Mouse (Mus musculus) MEL (cell line): Measurements from ENCODE around the gene Trim47.

ENCODE experiments used
- CHD2 ChIP-seq: IDR thresholded peaks from 2 replicates; pipeline ENCODE4 v1.6.1; 2011; ENCODE audit warnings: low read length, improper control_type of control experiment
- CTCF ChIP-seq, 3 experiments: IDR thresholded peaks in 2 of 3; conservative IDR thresholded peaks in 1 of 3; 2 replicates each; pipeline ENCODE4 v1.5.1; 2011 to 2012; ENCODE audit warnings: low read length in 3 of 3, low read depth in 2 of 3, mild to moderate bottlenecking in 2 of 3, improper control_type of control experiment in 1 of 3, inconsistent platforms in 1 of 3, mixed read lengths in 1 of 3, moderate library complexity in 1 of 3; ENCODE audit not compliant: control insufficient read depth in 1 of 3, insufficient read depth in 1 of 3, poor library complexity in 1 of 3, severe bottlenecking in 1 of 3
- ELF1 ChIP-seq: IDR thresholded peaks from 2 replicates; pipeline ENCODE4 v1.6.1; 2014; ENCODE audit warnings: low read depth, mild to moderate bottlenecking, inconsistent platforms, low read length, improper control_type of control experiment, moderate library complexity
- EP300 ChIP-seq, 2 experiments: IDR thresholded peaks; 2 replicates each; pipeline ENCODE4 v1.6.1; 2011; ENCODE audit warnings: improper control_type of control experiment in 2 of 2, low read length in 2 of 2, low read depth in 1 of 2, mild to moderate bottlenecking in 1 of 2
- GATA1 ChIP-seq: IDR thresholded peaks from 2 replicates; pipeline ENCODE4 v1.6.1; 2011; ENCODE audit warnings: low read depth, low read length, improper control_type of control experiment
- HCFC1 ChIP-seq: IDR thresholded peaks from 2 replicates; pipeline ENCODE4 v1.6.1; 2012; ENCODE audit warnings: low read depth, mild to moderate bottlenecking, inconsistent platforms, low read length, improper control_type of control experiment, moderate library complexity
- MYB ChIP-seq: IDR thresholded peaks from 2 replicates; pipeline ENCODE4 v1.6.1; 2011; ENCODE audit warnings: mild to moderate bottlenecking, low read depth, low read length, improper control_type of control experiment
- POLR2A ChIP-seq, 2 experiments: IDR thresholded peaks; 2 replicates each; pipeline ENCODE4 v1.6.1; 2011 to 2012; ENCODE audit warnings: low read length in 2 of 2, mild to moderate bottlenecking in 2 of 2, control low read depth in 1 of 2, improper control_type of control experiment in 1 of 2, low read depth in 1 of 2, moderate library complexity in 1 of 2; ENCODE audit not compliant: control insufficient read depth in 1 of 2, insufficient read depth in 1 of 2, poor library complexity in 1 of 2
- RAD21 ChIP-seq: IDR thresholded peaks from 2 replicates; pipeline ENCODE4 v1.6.1; 2011; ENCODE audit warnings: mild to moderate bottlenecking, low read depth, low read length, improper control_type of control experiment
- SMC3 ChIP-seq: IDR thresholded peaks from 2 replicates; pipeline ENCODE4 v1.6.1; 2011; ENCODE audit warnings: low read depth, low read length, improper control_type of control experiment
- TAL1 ChIP-seq: IDR thresholded peaks from 2 replicates; pipeline ENCODE4 v1.6.1; 2012; ENCODE audit warnings: mild to moderate bottlenecking, inconsistent platforms, low read length, moderate library complexity, mixed read lengths
- TBP ChIP-seq: IDR thresholded peaks from 2 replicates; pipeline ENCODE4 v1.8.0; 2011; ENCODE audit warnings: low read depth, low read length, improper control_type of control experiment
- TCF12 ChIP-seq: IDR thresholded peaks from 2 replicates; pipeline ENCODE4 v1.6.1; 2014; ENCODE audit warnings: low read depth, mild to moderate bottlenecking, inconsistent platforms, low read length, improper control_type of control experiment, moderate library complexity
- ZNF384 ChIP-seq: IDR thresholded peaks from 2 replicates; pipeline ENCODE4 v1.6.1; 2012; ENCODE audit warnings: low read depth, mild to moderate bottlenecking, inconsistent platforms, low read length, improper control_type of control experiment

- TF ChIP-seq MYB (no peak), CTCF (IDR thresholded peaks at IDR 0.05 in 2 of 3, conservative IDR thresholded peaks at IDR 0.05 in 1 of 3; ENCODE audit: control insufficient read depth in 1 of 3, insufficient read depth in 1 of 3, low read depth in 2 of 3, low read length in 3 of 3, poor library complexity in 1 of 3, severe bottlenecking in 1 of 3) (no peak), TBP (no peak), ZNF384 (no peak), SMC3 (no peak), CHD2 (no peak), ELF1 (no peak), POLR2A (IDR thresholded peaks at IDR 0.05; ENCODE audit: control insufficient read depth in 1 of 2, insufficient read depth in 1 of 2, low read depth in 1 of 2, low read length in 2 of 2, poor library complexity in 1 of 2) (no peak), HCFC1 (no peak), EP300 (IDR thresholded peaks at IDR 0.05; ENCODE audit: low read depth in 1 of 2, low read length in 2 of 2) (no peak), TCF12 (no peak), RAD21 (no peak), TAL1 (no peak), GATA1 (no peak)
Observed at GRCm38 (mm10) chr11:116133497-116133896, 6.5 kb upstream of the Trim47 start.
